10 mouse cellular contexts compared by ENCODE assay signal in genomic region chr11:97176851-97177250, GRCm38 (mm10). TPM values are rescaled to one million over a fixed set of nuclear protein-coding genes. Genes with fewer than 3 reads are reported as not detected.
DNase-seq lines count a peak whose midpoint lies in the region; ATAC-seq and TF ChIP-seq lines count a peak whose summit lies in the region.
"Had no signal": no experiment of that assay in that cellular context is flagged by ENCODE, and none has a peak within 500 bp of the region (broad histone marks: within the 10 kb centered on the region; RNA-seq: fewer than 3 reads in every experiment).

No protein-coding gene starts in this region.

- TF ChIP-seq CTCF in ES-Bruce4 (IDR thresholded peaks at IDR 0.05; ENCODE audit: low read depth, low read length): peak; percentile 14
- peak; percentile 17; the same call in 1 of the 2 replicates for TF ChIP-seq CTCF in small intestine, adult 2 months (IDR thresholded peaks at IDR 0.05; ENCODE audit: extremely low read depth, insufficient read length, insufficient replicate concordance, low read depth, low read length)

- H3K9ac ChIP-seq in ES-Bruce4 (ENCODE audit: low read depth, poor library complexity, severe bottlenecking): no peak overlapping the region
- no peak overlapping the region for H3K9ac ChIP-seq in limb, embryonic 11.5 days (ENCODE audit: low read length)
- H3K9ac ChIP-seq: limb, embryonic 12.5 days had no signal

- H3K9me3 ChIP-seq in ES-Bruce4 (replicated peaks; ENCODE audit: control insufficient read depth, insufficient read depth, low read length, poor library complexity, severe bottlenecking): no peaks in the 10 kb centered on the region
- no peaks in the 10 kb centered on the region for H3K9me3 ChIP-seq in limb, embryonic 11.5 days (ENCODE audit: control insufficient read depth, low read length)
- H3K9me3 ChIP-seq: limb, embryonic 12.5 days had no signal

- TF ChIP-seq EP300 in ES-Bruce4 (IDR thresholded peaks at IDR 0.05; ENCODE audit: insufficient read depth, low read depth, low read length): no peak

- 63% methylated on average over 3 of the region's 3 CpGs for WGBS in limb, embryonic 11.5 days
- WGBS in small intestine, adult 2 months: 43% methylated on average over 3 of the region's 3 CpGs

- H3K36me3 ChIP-seq in ES-Bruce4 (ENCODE audit: control insufficient read depth, insufficient read depth, low read length, poor library complexity, severe bottlenecking): peaks cover 98% of the 10 kb centered on the region
- peaks cover 71% of the 10 kb centered on the region for H3K36me3 ChIP-seq in limb, embryonic 11.5 days (ENCODE audit: control insufficient read depth, insufficient read depth, low read length)
- H3K36me3 ChIP-seq in small intestine, adult 2 months (ENCODE audit: control insufficient read depth, insufficient read depth, low read length): peaks cover 80% of the 10 kb centered on the region

- DNase-seq in CD4-positive, CD25-positive, alpha-beta regulatory T cell, adult 2 months (ENCODE audit: low read depth, low spot score): peak; percentile 73
- DNase-seq in layer of hippocampus, adult 11-12 months (ENCODE audit: low spot score): peak; percentile 60
- DNase-seq in layer of hippocampus, adult 9-11 months: no peak
- DNase-seq in limb, embryonic 11.5 days (ENCODE audit: low spot score): peak; percentile 48

- H3K4me1 ChIP-seq in ES-Bruce4 (ENCODE audit: control insufficient read depth, insufficient read depth, low read length): no peaks in the 10 kb centered on the region
- no peaks in the 10 kb centered on the region for H3K4me1 ChIP-seq in limb, embryonic 11.5 days (ENCODE audit: control insufficient read depth, insufficient read depth, low read length)
- H3K4me1 ChIP-seq in small intestine, adult 2 months (ENCODE audit: control insufficient read depth, insufficient read depth, insufficient read length, low read length): no peaks in the 10 kb centered on the region
- H3K4me1 ChIP-seq: limb, embryonic 12.5 days had no signal

- TF ChIP-seq POLR2A in ES-Bruce4 (IDR thresholded peaks at IDR 0.05; ENCODE audit: insufficient read depth, low read length): no peak
- TF ChIP-seq POLR2A in small intestine, adult 2 months (IDR thresholded peaks at IDR 0.05; ENCODE audit: low read depth, low read length): no peak

- H3K27me3 ChIP-seq in ES-Bruce4 (ENCODE audit: control insufficient read depth, insufficient read depth, low read length, poor library complexity, severe bottlenecking): no peaks in the 10 kb centered on the region
- H3K27me3 ChIP-seq in limb, embryonic 11.5 days (ENCODE audit: control insufficient read depth, insufficient read depth, low read length): no peaks in the 10 kb centered on the region
- H3K27me3 ChIP-seq in small intestine, adult 2 months (ENCODE audit: control insufficient read depth, insufficient read depth, low read length): no peaks in the 10 kb centered on the region
- H3K27me3 ChIP-seq: limb, embryonic 12.5 days had no signal

- no peak overlapping the region for H3K4me3 ChIP-seq in ES-Bruce4 (ENCODE audit: low read depth, low read length)
- no peak overlapping the region for H3K4me3 ChIP-seq in limb, embryonic 11.5 days (ENCODE audit: low read depth, low read length)
- H3K4me3 ChIP-seq in small intestine, adult 2 months (ENCODE audit: low read depth, low read length): no peak overlapping the region
- H3K4me3 ChIP-seq: erythroblast, embryonic 14.5 days; limb, embryonic 12.5 days had no signal

- no peak overlapping the region for H3K27ac ChIP-seq in ES-Bruce4 (ENCODE audit: insufficient read depth, low read length)
- H3K27ac ChIP-seq in limb, embryonic 11.5 days (replicated peaks; ENCODE audit: low read depth, low read length): no peak overlapping the region
- H3K27ac ChIP-seq in small intestine, adult 2 months (ENCODE audit: insufficient read depth, low read depth, low read length): no peak overlapping the region
- H3K27ac ChIP-seq: limb, embryonic 12.5 days had no signal

- no peak for ATAC-seq in CD4-positive, CD25-positive, alpha-beta regulatory T cell, adult 4 months
- peak; percentile 47; the same call in 1 of the 2 replicates for ATAC-seq in common myeloid progenitor, adult 5-6 weeks (replicated peaks; ENCODE audit: low read depth, poor library complexity, severe bottlenecking)
- no peak for ATAC-seq in limb, embryonic 11.5 days (ENCODE audit: insufficient number of reproducible peaks, low FRiP score, low TSS enrichment, low read depth)

- H3K4me2 ChIP-seq in limb, embryonic 11.5 days (ENCODE audit: low read depth, severe bottlenecking): no peak overlapping the region
- H3K4me2 ChIP-seq: limb, embryonic 12.5 days had no signal

RNA-seq across cellular contexts. Expression of gene Kpnb1, which starts 10.8 kb away (rescaled TPM):
- 10 to 100 TPM; 23.5 to 33.4 TPM for polyA plus RNA-seq in CD4-positive, CD25-positive, alpha-beta regulatory T cell, adult 4 months (2017; shearing (Covaris generic))
- polyA plus RNA-seq in ES-Bruce4 (2011; ENCODE audit: insufficient read depth, insufficient read length, low read depth, missing spikeins): 316 and 345 TPM in 2 replicates
- 350 and 405 TPM in 2 replicates for total RNA-seq in common myeloid progenitor, adult 5-6 weeks (2017)
- polyA plus RNA-seq in limb, embryonic 11.5 days (2014; fragmentation: Nextera tagmentation; extraction: Ambion mirVana): 97.6 and 102 TPM in 2 replicates
- 7.5 and 13.5 TPM in 2 replicates for polyA plus RNA-seq in small intestine, adult 2 months (2012; rRNA removed)

RNA-seq across cellular contexts. Expression of gene Tbkbp1, which starts 25.6 kb away (rescaled TPM):
- polyA plus RNA-seq in CD4-positive, CD25-positive, alpha-beta regulatory T cell, adult 4 months (2017; shearing (Covaris generic)): under 1 TPM in 1 of 2 experiments, not detected in 1; 0.09 TPM
- polyA plus RNA-seq in ES-Bruce4 (2011; ENCODE audit: insufficient read depth, insufficient read length, low read depth, missing spikeins): 5.4 and 6.1 TPM in 2 replicates
- total RNA-seq in common myeloid progenitor, adult 5-6 weeks (2017): 0.78 and 2.5 TPM in 2 replicates
- polyA plus RNA-seq in limb, embryonic 11.5 days (2014; fragmentation: Nextera tagmentation; extraction: Ambion mirVana): 6.2 and 6.5 TPM in 2 replicates
- polyA plus RNA-seq in small intestine, adult 2 months (2012; rRNA removed): 7.5 and 11.4 TPM in 2 replicates
